In the genomic region with DNA sequence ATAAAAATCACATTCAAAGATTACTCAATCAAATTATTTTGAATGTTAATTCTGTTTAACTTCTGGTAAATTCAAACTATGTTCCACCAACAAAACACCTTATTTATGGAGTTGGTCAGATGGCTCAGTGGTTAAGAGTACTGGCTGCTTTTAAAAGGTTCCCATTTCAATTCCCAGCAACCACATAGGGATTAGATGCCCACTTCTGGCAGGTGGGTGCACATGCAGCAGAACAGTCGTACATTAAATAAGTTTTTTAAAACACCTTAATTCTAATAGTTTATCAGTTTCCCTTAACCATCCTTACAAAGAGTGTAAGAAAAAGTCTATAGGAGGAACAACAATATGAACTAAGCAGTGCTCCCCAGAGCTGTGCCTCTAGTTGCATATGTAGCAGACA, we compare ENCODE assay signal across 14 mouse cellular contexts.
"Had no signal": no experiment of that assay in that cellular context is flagged by ENCODE, and none has a peak within 500 bp of the region (broad histone marks: within the 10 kb centered on the region; RNA-seq: fewer than 3 reads in every experiment).

No protein-coding gene starts in this region.

- DNase-seq: lung, adult 18-20 months; lung, embryonic 14.5 days; lung, postnatal 4 days; midbrain, embryonic 14.5 days; right cerebral cortex, postnatal 14 days; thymus, adult 2 months; thymus, postnatal 25 days; thymus, postnatal 4 days had no signal

- ATAC-seq: midbrain, embryonic 16.5 days had no signal

- H3K4me1 ChIP-seq: midbrain, embryonic 10.5 days; midbrain, embryonic 12.5 days; neural tube, embryonic 12.5 days; stomach, embryonic 15.5 days had no signal

- H3K9ac ChIP-seq: lung, embryonic 14.5 days; midbrain, embryonic 12.5 days; neural tube, embryonic 12.5 days; stomach, embryonic 15.5 days had no signal

- H3K27me3 ChIP-seq: midbrain, embryonic 12.5 days; neural tube, embryonic 12.5 days; stomach, embryonic 15.5 days had no signal

- H3K27ac ChIP-seq: midbrain, embryonic 10.5 days; midbrain, embryonic 12.5 days; neural tube, embryonic 12.5 days; stomach, embryonic 15.5 days; stomach, postnatal 0 days had no signal

- H3K4me2 ChIP-seq: lung, embryonic 14.5 days; midbrain, embryonic 12.5 days; neural tube, embryonic 12.5 days; stomach, embryonic 15.5 days had no signal

- H3K9me3 ChIP-seq: midbrain, embryonic 10.5 days; midbrain, embryonic 12.5 days; neural tube, embryonic 12.5 days; stomach, embryonic 15.5 days had no signal

- H3K4me3 ChIP-seq: midbrain, embryonic 10.5 days; midbrain, embryonic 12.5 days; neural tube, embryonic 12.5 days; stomach, embryonic 15.5 days had no signal
